Mouse (Mus musculus): Measurements from ENCODE around the gene Timd2. TPM values are rescaled to one million over a fixed set of nuclear protein-coding genes. Genes with fewer than 3 reads are reported as not detected.
"Not testable (repeated sequence)": the region's sequence is repeated elsewhere in the genome, so short reads cannot be mapped to it uniquely, and the experiment has no call there.

Timd2 gene
- polyA plus RNA-seq (2014; fragmentation: Nextera tagmentation; extraction: Ambion mirVana) = not detected in 2 replicates

GRCm38 (mm10) chr11:46706664-46707356 lies at the start of gene Timd2:
TSS of gene Timd2 (minus strand) at chr11:46707061.
- Histone ChIP-seq H3K9me3 (replicated peaks; ENCODE audit: control insufficient read depth, low read length) (no peaks in the 10 kb centered on the region), H3K4me2 (ENCODE audit: low read depth, low read length) (no peak within 1 kb of the TSS), H3K27ac (replicated peaks; ENCODE audit: low read depth, low read length) (no peak within 1 kb of the TSS), H3K9ac (replicated peaks; ENCODE audit: low read length) (no peak within 1 kb of the TSS), H3K4me1 (ENCODE audit: control insufficient read depth, insufficient read depth, low read length) (no peaks in the 10 kb centered on the region), H3K36me3 (replicated peaks; ENCODE audit: control insufficient read depth, insufficient read depth, low read depth, low read length) (no peaks in the 10 kb centered on the region), H3K4me3 (ENCODE audit: low read depth, low read length) (no peak within 1 kb of the TSS), H3K27me3 (ENCODE audit: control insufficient read depth, insufficient read depth, low read length) (no peaks in the 10 kb centered on the region)
- DNase-seq (ENCODE audit: low spot score) (no peak), ATAC-seq (replicated peaks; ENCODE audit: insufficient number of reproducible peaks, low FRiP score, low TSS enrichment, low read depth) (no peak)
- 76% methylated on average over 6 of the region's 6 CpGs for WGBS

GRCm38 (mm10) chr11:46755714-46756113 lies 48.9 kb upstream of the Timd2 start:
- not testable (repeated sequence) for H3K36me3 ChIP-seq (replicated peaks; ENCODE audit: control insufficient read depth, insufficient read depth, low read depth, low read length); H3K9ac ChIP-seq (replicated peaks; ENCODE audit: low read length); H3K4me3 ChIP-seq (ENCODE audit: low read depth, low read length); H3K4me1 ChIP-seq (ENCODE audit: control insufficient read depth, insufficient read depth, low read length); H3K9me3 ChIP-seq (replicated peaks; ENCODE audit: control insufficient read depth, low read length); H3K27ac ChIP-seq (replicated peaks; ENCODE audit: low read depth, low read length); DNase-seq (ENCODE audit: low spot score); H3K4me2 ChIP-seq (ENCODE audit: low read depth, low read length); H3K27me3 ChIP-seq (ENCODE audit: control insufficient read depth, insufficient read depth, low read length)
- 89% methylated on average over 6 of the region's 6 CpGs for WGBS
- 0 out of 2 replicates have a peak, but pooled peaks have one; percentile 52 for ATAC-seq (replicated peaks; ENCODE audit: insufficient number of reproducible peaks, low FRiP score, low TSS enrichment, low read depth)

GRCm38 (mm10) chr11:46754669-46755068 lies 47.8 kb upstream of the Timd2 start:
- Histone ChIP-seq H3K9ac (replicated peaks; ENCODE audit: low read length) (no peak overlapping the region), H3K36me3 (replicated peaks; ENCODE audit: control insufficient read depth, insufficient read depth, low read depth, low read length) (no peaks in the 10 kb centered on the region), H3K27me3 (ENCODE audit: control insufficient read depth, insufficient read depth, low read length) (no peaks in the 10 kb centered on the region), H3K9me3 (replicated peaks; ENCODE audit: control insufficient read depth, low read length) (no peaks in the 10 kb centered on the region), H3K4me2 (ENCODE audit: low read depth, low read length) (no peak overlapping the region), H3K27ac (replicated peaks; ENCODE audit: low read depth, low read length) (no peak overlapping the region), H3K4me1 (ENCODE audit: control insufficient read depth, insufficient read depth, low read length) (no peaks in the 10 kb centered on the region), H3K4me3 (ENCODE audit: low read depth, low read length) (no peak overlapping the region)
- 74% methylated on average over 4 of the region's 4 CpGs for WGBS
- DNase-seq (ENCODE audit: low spot score) (peak; percentile 6), ATAC-seq (replicated peaks; ENCODE audit: insufficient number of reproducible peaks, low FRiP score, low TSS enrichment, low read depth) (no peak)

GRCm38 (mm10) chr11:46753662-46754061 lies 46.8 kb upstream of the Timd2 start:
- peak; percentile 1 for DNase-seq (ENCODE audit: low spot score)
- 69% methylated on average over 2 of the region's 2 CpGs for WGBS
- Histone ChIP-seq H3K36me3 (replicated peaks; ENCODE audit: control insufficient read depth, insufficient read depth, low read depth, low read length) (no peaks in the 10 kb centered on the region), H3K9ac (replicated peaks; ENCODE audit: low read length) (no peak overlapping the region), H3K4me3 (ENCODE audit: low read depth, low read length) (no peak overlapping the region), H3K9me3 (replicated peaks; ENCODE audit: control insufficient read depth, low read length) (no peaks in the 10 kb centered on the region), H3K27me3 (ENCODE audit: control insufficient read depth, insufficient read depth, low read length) (no peaks in the 10 kb centered on the region), H3K4me2 (ENCODE audit: low read depth, low read length) (no peak overlapping the region), H3K27ac (replicated peaks; ENCODE audit: low read depth, low read length) (no peak overlapping the region), H3K4me1 (ENCODE audit: control insufficient read depth, insufficient read depth, low read length) (no peaks in the 10 kb centered on the region)
- ATAC-seq (replicated peaks; ENCODE audit: insufficient number of reproducible peaks, low FRiP score, low TSS enrichment, low read depth) = no peak

GRCm38 (mm10) chr11:46747996-46748395 lies 41.1 kb upstream of the Timd2 start:
- Histone ChIP-seq H3K4me3 (ENCODE audit: low read depth, low read length) (no peak overlapping the region), H3K4me2 (ENCODE audit: low read depth, low read length) (no peak overlapping the region), H3K27ac (replicated peaks; ENCODE audit: low read depth, low read length) (no peak overlapping the region), H3K9ac (replicated peaks; ENCODE audit: low read length) (no peak overlapping the region), H3K9me3 (replicated peaks; ENCODE audit: control insufficient read depth, low read length) (no peaks in the 10 kb centered on the region), H3K4me1 (ENCODE audit: control insufficient read depth, insufficient read depth, low read length) (no peaks in the 10 kb centered on the region), H3K36me3 (replicated peaks; ENCODE audit: control insufficient read depth, insufficient read depth, low read depth, low read length) (no peaks in the 10 kb centered on the region), H3K27me3 (ENCODE audit: control insufficient read depth, insufficient read depth, low read length) (no peaks in the 10 kb centered on the region)
- 67% methylated on average over 2 of the region's 2 CpGs for WGBS
- DNase-seq (ENCODE audit: low spot score) (no peak), ATAC-seq (replicated peaks; ENCODE audit: insufficient number of reproducible peaks, low FRiP score, low TSS enrichment, low read depth) (no peak)

- Histone ChIP-seq H3K4me3 (ENCODE audit: low read depth, low read length) (no peak overlapping the region), H3K27ac (replicated peaks; ENCODE audit: low read depth, low read length) (no peak overlapping the region), H3K4me1 (ENCODE audit: control insufficient read depth, insufficient read depth, low read length) (no peaks in the 10 kb centered on the region), H3K9ac (replicated peaks; ENCODE audit: low read length) (no peak overlapping the region), H3K9me3 (replicated peaks; ENCODE audit: control insufficient read depth, low read length) (no peaks in the 10 kb centered on the region), H3K27me3 (ENCODE audit: control insufficient read depth, insufficient read depth, low read length) (no peaks in the 10 kb centered on the region), H3K4me2 (ENCODE audit: low read depth, low read length) (no peak overlapping the region), H3K36me3 (replicated peaks; ENCODE audit: control insufficient read depth, insufficient read depth, low read depth, low read length) (no peaks in the 10 kb centered on the region)
- DNase-seq (ENCODE audit: low spot score) (no peak), ATAC-seq (replicated peaks; ENCODE audit: insufficient number of reproducible peaks, low FRiP score, low TSS enrichment, low read depth) (no peak)
- WGBS = 82% methylated on average over 3 of the region's 3 CpGs
Observed at GRCm38 (mm10) chr11:46741716-46742115, 34.9 kb upstream of the Timd2 start.

- H3K9me3 ChIP-seq (replicated peaks; ENCODE audit: control insufficient read depth, low read length) = no peaks in the 10 kb centered on the region
- DNase-seq (ENCODE audit: low spot score) = no peak
- no peak overlapping the region for H3K4me3 ChIP-seq (ENCODE audit: low read depth, low read length)
- H3K36me3 ChIP-seq (replicated peaks; ENCODE audit: control insufficient read depth, insufficient read depth, low read depth, low read length) = no peaks in the 10 kb centered on the region
- WGBS = 92% methylated on average over 4 of the region's 4 CpGs
- no peaks in the 10 kb centered on the region for H3K4me1 ChIP-seq (ENCODE audit: control insufficient read depth, insufficient read depth, low read length)
- H3K27me3 ChIP-seq (ENCODE audit: control insufficient read depth, insufficient read depth, low read length) = no peaks in the 10 kb centered on the region
- no peak overlapping the region for H3K27ac ChIP-seq (replicated peaks; ENCODE audit: low read depth, low read length)
- H3K9ac ChIP-seq (replicated peaks; ENCODE audit: low read length) = no peak overlapping the region
- no peak for ATAC-seq (replicated peaks; ENCODE audit: insufficient number of reproducible peaks, low FRiP score, low TSS enrichment, low read depth)
- H3K4me2 ChIP-seq (ENCODE audit: low read depth, low read length) = no peak overlapping the region
Observed at GRCm38 (mm10) chr11:46740886-46741285, 34.0 kb upstream of the Timd2 start.

- WGBS = 89% methylated on average over 4 of the region's 4 CpGs
- no peak overlapping the region for H3K4me2 ChIP-seq (ENCODE audit: low read depth, low read length)
Observed at GRCm38 (mm10) chr11:46739501-46739900, 32.6 kb upstream of the Timd2 start.

More at GRCm38 (mm10) chr11:46739501-46739900, 32.6 kb upstream of the Timd2 start:
- no peak for DNase-seq (ENCODE audit: low spot score)
- no peaks in the 10 kb centered on the region for H3K4me1 ChIP-seq (ENCODE audit: control insufficient read depth, insufficient read depth, low read length)
- H3K27ac ChIP-seq (replicated peaks; ENCODE audit: low read depth, low read length) = no peak overlapping the region
- H3K4me3 ChIP-seq (ENCODE audit: low read depth, low read length) = no peak overlapping the region
- no peaks in the 10 kb centered on the region for H3K9me3 ChIP-seq (replicated peaks; ENCODE audit: control insufficient read depth, low read length)
- H3K9ac ChIP-seq (replicated peaks; ENCODE audit: low read length) = no peak overlapping the region
- no peaks in the 10 kb centered on the region for H3K36me3 ChIP-seq (replicated peaks; ENCODE audit: control insufficient read depth, insufficient read depth, low read depth, low read length)
- no peak for ATAC-seq (replicated peaks; ENCODE audit: insufficient number of reproducible peaks, low FRiP score, low TSS enrichment, low read depth)
- no peaks in the 10 kb centered on the region for H3K27me3 ChIP-seq (ENCODE audit: control insufficient read depth, insufficient read depth, low read length)

Data from embryonic facial prominence, embryonic 11.5 days (tissue).